Mouse (Mus musculus) liver, embryonic 12.5 days (tissue): ENCODE measurements around the gene Tead1. TPM values are rescaled to one million over a fixed set of nuclear protein-coding genes. Genes with fewer than 3 reads are reported as not detected.

Experiments used
- ATAC-seq: fragments of 200-750 bp; cut with Nextera tagmentation; 2 replicates; pipeline ENCODE4 v1.8.0; 2017; ENCODE audit warnings: moderate number of reproducible peaks, mild to moderate bottlenecking, moderate library complexity
- H3K27ac ChIP-seq: fragments of 300-500 bp; sonication (generic); 2 replicates; pipeline ENCODE4 v1.5.1; 2016; ENCODE audit warnings: mild to moderate bottlenecking
- H3K27me3 ChIP-seq: fragments of 300-500 bp; sonication (generic); replicated peaks from 2 replicates; pipeline ENCODE4 v1.6.1; 2016; ENCODE audit warnings: mild to moderate bottlenecking, moderate library complexity
- H3K36me3 ChIP-seq: fragments of 300-500 bp; sonication (generic); 2 replicates; pipeline ENCODE4 v1.6.1; 2016; ENCODE audit warnings: mild to moderate bottlenecking, moderate library complexity
- H3K4me1 ChIP-seq: fragments of 300-500 bp; sonication (generic); 2 replicates; pipeline ENCODE4 v1.6.1; 2016
- H3K4me2 ChIP-seq: fragments of 300-500 bp; sonication (generic); 2 replicates; pipeline ENCODE4 v1.6.1; 2016; ENCODE audit warnings: mild to moderate bottlenecking, moderate library complexity
- H3K4me3 ChIP-seq: fragments of 300-500 bp; sonication (generic); 2 replicates; pipeline ENCODE4 v1.5.1; 2016; ENCODE audit warnings: mild to moderate bottlenecking, moderate library complexity
- H3K9ac ChIP-seq: fragments of 300-500 bp; sonication (generic); 2 replicates; pipeline ENCODE4 v1.6.1; 2016; ENCODE audit warnings: mild to moderate bottlenecking, moderate library complexity
- H3K9me3 ChIP-seq: fragments of 300-500 bp; sonication (generic); replicated peaks from 2 replicates; pipeline ENCODE4 v1.6.1; 2016; ENCODE audit warnings: mild to moderate bottlenecking, moderate library complexity
- WGBS: fragments of 180-500 bp; shearing (Covaris S2); methylation state at CpG from one replicate; pipeline ENCODE4 v1.1.7; 2016; ENCODE audit not compliant: insufficient replicate concordance; 5-methylcytosine and 5-hydroxymethylcytosine counted together
- polyA plus RNA-seq: library from polyadenylated mRNA; unstranded; fragments of >200 nt; fragmentation: Nextera tagmentation; extraction: Ambion mirVana; gene quantifications from 2 replicates; pipeline ENCODE4 v1.2.1, GENCODE M21; 2016

Gene Tead1
- polyA plus RNA-seq, 1 experiment from 2014 or later, result 5.2 TPM

- Histone ChIP-seq H3K4me1 (peaks cover 14% of the 10 kb centered on the region), H3K4me2 (no peak overlapping the region; the same call in 1 of the 2 replicates), H3K27me3 (0 out of 2 replicates have a peak, but pooled peaks cover 15% of the 10 kb centered on the region), H3K36me3 (no peaks in the 10 kb centered on the region), H3K9me3 (no peaks in the 10 kb centered on the region), H3K4me3 (no peak overlapping the region), H3K9ac (no peak overlapping the region), H3K27ac (no peak overlapping the region)
- 50% methylated on average over 7 of the region's 7 CpGs for WGBS
- no peak for ATAC-seq
These were observed 63.9 kb downstream of the Tead1 start for GRCm38 (mm10) chr7:112743063-112743462.

GRCm38 (mm10) chr7:112743621-112744395, 64.7 kb downstream of the Tead1 start:
- Histone ChIP-seq H3K4me3 (no peak overlapping the region), H3K27ac (no peak overlapping the region), H3K27me3 (0 out of 2 replicates have a peak, but pooled peaks cover 15% of the 10 kb centered on the region), H3K4me1 (peaks cover 14% of the 10 kb centered on the region), H3K36me3 (no peaks in the 10 kb centered on the region), H3K9ac (no peak overlapping the region), H3K9me3 (no peaks in the 10 kb centered on the region), H3K4me2 (peak overlapping the region; percentile 38)
- ATAC-seq, result no peak
- WGBS, result 12% methylated on average over 11 of the region's 11 CpGs

GRCm38 (mm10) chr7:112747187-112747586, 68.1 kb downstream of the Tead1 start:
- WGBS, result 66% methylated on average over 3 of the region's 3 CpGs
- peaks cover 14% of the 10 kb centered on the region for H3K4me1 ChIP-seq

GRCm38 (mm10) chr7:112747836-112748235, 68.7 kb downstream of the Tead1 start:
- H3K27me3 ChIP-seq, result 0 out of 2 replicates have a peak, but pooled peaks cover 8% of the 10 kb centered on the region
- no peaks in the 10 kb centered on the region for H3K36me3 ChIP-seq
- H3K4me3 ChIP-seq, result no peak overlapping the region
- 79% methylated on average over 3 of the region's 3 CpGs for WGBS
- ATAC-seq, result no peak
- H3K4me1 ChIP-seq, result peaks cover 13% of the 10 kb centered on the region
- H3K9me3 ChIP-seq, result no peaks in the 10 kb centered on the region
- no peak overlapping the region for H3K27ac ChIP-seq
- H3K4me2 ChIP-seq, result no peak overlapping the region
- H3K9ac ChIP-seq, result no peak overlapping the region

More at GRCm38 (mm10) chr7:112747187-112747586, 68.1 kb downstream of the Tead1 start:
- Histone ChIP-seq H3K36me3 (no peaks in the 10 kb centered on the region), H3K9me3 (no peaks in the 10 kb centered on the region), H3K9ac (no peak overlapping the region), H3K27ac (no peak overlapping the region), H3K4me3 (no peak overlapping the region), H3K27me3 (0 out of 2 replicates have a peak, but pooled peaks cover 9% of the 10 kb centered on the region), H3K4me2 (no peak overlapping the region)
- ATAC-seq, result no peak

- ATAC-seq, result no peak
- Histone ChIP-seq H3K27me3 (0 out of 2 replicates have a peak, but pooled peaks cover 8% of the 10 kb centered on the region), H3K4me1 (peaks cover 8% of the 10 kb centered on the region), H3K9me3 (no peaks in the 10 kb centered on the region), H3K4me3 (no peak overlapping the region), H3K4me2 (no peak overlapping the region), H3K27ac (no peak overlapping the region), H3K36me3 (no peaks in the 10 kb centered on the region), H3K9ac (no peak overlapping the region)
- WGBS, result 71% methylated on average over 4 of the region's 4 CpGs
These were observed 69.2 kb downstream of the Tead1 start for GRCm38 (mm10) chr7:112748327-112748726.

- no peaks in the 10 kb centered on the region for H3K36me3 ChIP-seq
- no peak for ATAC-seq
- H3K9me3 ChIP-seq, result no peaks in the 10 kb centered on the region
- H3K4me2 ChIP-seq, result no peak overlapping the region
- no peak overlapping the region for H3K9ac ChIP-seq
- WGBS, result 80% methylated on average over 9 of the region's 9 CpGs
- peaks cover 4% of the 10 kb centered on the region; the same call in 1 of the 2 replicates for H3K4me1 ChIP-seq
- H3K27ac ChIP-seq, result no peak overlapping the region
- no peaks in the 10 kb centered on the region for H3K27me3 ChIP-seq
- H3K4me3 ChIP-seq, result no peak overlapping the region
These were observed 71.0 kb downstream of the Tead1 start for GRCm38 (mm10) chr7:112750101-112750500.

GRCm38 (mm10) chr7:112752311-112752710, 73.2 kb downstream of the Tead1 start:
- Histone ChIP-seq H3K9ac (no peak overlapping the region), H3K36me3 (no peaks in the 10 kb centered on the region), H3K27me3 (no peaks in the 10 kb centered on the region), H3K27ac (no peak overlapping the region), H3K4me2 (no peak overlapping the region), H3K4me3 (no peak overlapping the region), H3K4me1 (peaks cover 4% of the 10 kb centered on the region; the same call in 1 of the 2 replicates), H3K9me3 (no peaks in the 10 kb centered on the region)
- 69% methylated on average over 6 of the region's 6 CpGs for WGBS
- no peak for ATAC-seq

- no peak for ATAC-seq
These were observed 74.2 kb downstream of the Tead1 start for GRCm38 (mm10) chr7:112753314-112753713.

GRCm38 (mm10) chr7:112759359-112759975, 80.3 kb downstream of the Tead1 start:
- Histone ChIP-seq H3K4me1 (0 out of 2 replicates have a peak, but pooled peaks cover 18% of the 10 kb centered on the region), H3K4me3 (no peak overlapping the region), H3K9ac (no peak overlapping the region), H3K9me3 (no peaks in the 10 kb centered on the region), H3K27me3 (no peaks in the 10 kb centered on the region; the same call in none of the 2 replicates), H3K36me3 (no peaks in the 10 kb centered on the region), H3K4me2 (no peak overlapping the region), H3K27ac (no peak overlapping the region)
- no peak for ATAC-seq
- 48% methylated on average over 23 of the region's 23 CpGs for WGBS

More at GRCm38 (mm10) chr7:112753314-112753713, 74.2 kb downstream of the Tead1 start:
- Histone ChIP-seq H3K27ac (no peak overlapping the region), H3K27me3 (no peaks in the 10 kb centered on the region), H3K4me2 (no peak overlapping the region), H3K36me3 (no peaks in the 10 kb centered on the region), H3K4me3 (no peak overlapping the region), H3K9me3 (no peaks in the 10 kb centered on the region), H3K9ac (no peak overlapping the region), H3K4me1 (peaks cover 4% of the 10 kb centered on the region; the same call in 1 of the 2 replicates)
- WGBS, result 48% methylated on average over 6 of the region's 6 CpGs

GRCm38 (mm10) chr7:112760293-112760692, 81.2 kb downstream of the Tead1 start:
- Histone ChIP-seq H3K4me3 (no peak overlapping the region), H3K36me3 (no peaks in the 10 kb centered on the region), H3K27me3 (no peaks in the 10 kb centered on the region; the same call in none of the 2 replicates), H3K4me1 (0 out of 2 replicates have a peak, but pooled peaks cover 18% of the 10 kb centered on the region), H3K27ac (no peak overlapping the region), H3K9ac (no peak overlapping the region), H3K4me2 (no peak overlapping the region), H3K9me3 (no peaks in the 10 kb centered on the region)
- no peak for ATAC-seq
- WGBS, result 54% methylated on average over 3 of the region's 3 CpGs

GRCm38 (mm10) chr7:112760782-112761181, 81.7 kb downstream of the Tead1 start:
- H3K9ac ChIP-seq, result no peak overlapping the region
- 0 out of 2 replicates have a peak, but pooled peaks cover 18% of the 10 kb centered on the region for H3K4me1 ChIP-seq
- no peak for ATAC-seq
- H3K36me3 ChIP-seq, result no peaks in the 10 kb centered on the region
- H3K9me3 ChIP-seq, result no peaks in the 10 kb centered on the region
- no peaks in the 10 kb centered on the region; the same call in none of the 2 replicates for H3K27me3 ChIP-seq
- no peak overlapping the region for H3K4me2 ChIP-seq
- 52% methylated on average over 8 of the region's 8 CpGs for WGBS
- no peak overlapping the region for H3K4me3 ChIP-seq
- H3K27ac ChIP-seq, result no peak overlapping the region

- Histone ChIP-seq H3K4me3 (no peak overlapping the region), H3K27me3 (no peaks in the 10 kb centered on the region; the same call in none of the 2 replicates), H3K9ac (no peak overlapping the region), H3K27ac (no peak overlapping the region), H3K4me1 (0 out of 2 replicates have a peak, but pooled peaks cover 18% of the 10 kb centered on the region), H3K4me2 (no peak overlapping the region), H3K9me3 (no peaks in the 10 kb centered on the region), H3K36me3 (no peaks in the 10 kb centered on the region)
- WGBS, result 70% methylated on average over 2 of the region's 2 CpGs
- ATAC-seq, result no peak
These were observed 83.8 kb downstream of the Tead1 start for GRCm38 (mm10) chr7:112762870-112763269.
